Mouse (Mus musculus) liver, embryonic 12.5 days (tissue): ENCODE data around the gene Ddx55. TPM values are rescaled to one million over a fixed set of nuclear protein-coding genes. Genes with fewer than 3 reads are reported as not detected.

ENCODE experiments used
- ATAC-seq: fragments of 200-750 bp; cut with Nextera tagmentation; 2 replicates; pipeline ENCODE4 v1.8.0; 2017; ENCODE audit warnings: moderate number of reproducible peaks, mild to moderate bottlenecking, moderate library complexity
- H3K27ac ChIP-seq: fragments of 300-500 bp; sonication (generic); 2 replicates; pipeline ENCODE4 v1.5.1; 2016; ENCODE audit warnings: mild to moderate bottlenecking
- H3K27me3 ChIP-seq: fragments of 300-500 bp; sonication (generic); replicated peaks from 2 replicates; pipeline ENCODE4 v1.6.1; 2016; ENCODE audit warnings: mild to moderate bottlenecking, moderate library complexity
- H3K36me3 ChIP-seq: fragments of 300-500 bp; sonication (generic); 2 replicates; pipeline ENCODE4 v1.6.1; 2016; ENCODE audit warnings: mild to moderate bottlenecking, moderate library complexity
- H3K4me1 ChIP-seq: fragments of 300-500 bp; sonication (generic); 2 replicates; pipeline ENCODE4 v1.6.1; 2016
- H3K4me2 ChIP-seq: fragments of 300-500 bp; sonication (generic); 2 replicates; pipeline ENCODE4 v1.6.1; 2016; ENCODE audit warnings: mild to moderate bottlenecking, moderate library complexity
- H3K4me3 ChIP-seq: fragments of 300-500 bp; sonication (generic); 2 replicates; pipeline ENCODE4 v1.5.1; 2016; ENCODE audit warnings: mild to moderate bottlenecking, moderate library complexity
- H3K9ac ChIP-seq: fragments of 300-500 bp; sonication (generic); 2 replicates; pipeline ENCODE4 v1.6.1; 2016; ENCODE audit warnings: mild to moderate bottlenecking, moderate library complexity
- H3K9me3 ChIP-seq: fragments of 300-500 bp; sonication (generic); replicated peaks from 2 replicates; pipeline ENCODE4 v1.6.1; 2016; ENCODE audit warnings: mild to moderate bottlenecking, moderate library complexity
- WGBS: fragments of 180-500 bp; shearing (Covaris S2); methylation state at CpG from one replicate; pipeline ENCODE4 v1.1.7; 2016; ENCODE audit not compliant: insufficient replicate concordance; 5-methylcytosine and 5-hydroxymethylcytosine counted together
- polyA plus RNA-seq: library from polyadenylated mRNA; unstranded; fragments of >200 nt; fragmentation: Nextera tagmentation; extraction: Ambion mirVana; gene quantifications from 2 replicates; pipeline ENCODE4 v1.2.1, GENCODE M21; 2016

Ddx55 gene
- polyA plus RNA-seq, 1 experiment from 2014 or later: 12.4 TPM

- no peak for ATAC-seq
- Histone ChIP-seq H3K9ac (no peak overlapping the region), H3K27me3 (peaks cover 54% of the 10 kb centered on the region), H3K4me1 (peaks cover 41% of the 10 kb centered on the region), H3K36me3 (peaks cover 3% of the 10 kb centered on the region; the same call in 1 of the 2 replicates), H3K4me2 (peak overlapping the region; percentile 90; the same call in 1 of the 2 replicates), H3K9me3 (no peaks in the 10 kb centered on the region), H3K4me3 (no peak overlapping the region), H3K27ac (no peak overlapping the region)
- WGBS: 71% methylated on average over 4 of the region's 4 CpGs
Measured at GRCm38 (mm10) chr5:124528351-124528750, 24.3 kb upstream of the Ddx55 start.

- H3K27ac ChIP-seq: no peak overlapping the region
- peak overlapping the region; percentile 90 for H3K4me2 ChIP-seq
- H3K4me1 ChIP-seq: peaks cover 41% of the 10 kb centered on the region
- no peak overlapping the region for H3K9ac ChIP-seq
- H3K4me3 ChIP-seq: no peak overlapping the region
- H3K27me3 ChIP-seq: peaks cover 58% of the 10 kb centered on the region
- WGBS: 49% methylated on average over 9 of the region's 9 CpGs
- H3K36me3 ChIP-seq: peaks cover under 1% of the 10 kb centered on the region; the same call in 1 of the 2 replicates
- ATAC-seq: no peak
- no peaks in the 10 kb centered on the region for H3K9me3 ChIP-seq
Measured at GRCm38 (mm10) chr5:124528791-124529190, 23.9 kb upstream of the Ddx55 start.

GRCm38 (mm10) chr5:124529191-124529651 is 23.4 kb upstream of the Ddx55 start:
- Histone ChIP-seq H3K27me3 (peaks cover 58% of the 10 kb centered on the region), H3K9me3 (no peaks in the 10 kb centered on the region), H3K4me3 (no peak overlapping the region), H3K9ac (no peak overlapping the region), H3K27ac (0 out of 2 replicates have a peak overlapping the region, but pooled peaks have one; percentile 2), H3K4me1 (peaks cover 41% of the 10 kb centered on the region), H3K4me2 (peak overlapping the region; percentile 90), H3K36me3 (no peaks in the 10 kb centered on the region)
- 17% methylated on average over 8 of the region's 8 CpGs for WGBS
- ATAC-seq: no peak

GRCm38 (mm10) chr5:124529697-124530096 is 23.0 kb upstream of the Ddx55 start:
- 20% methylated on average over 8 of the region's 8 CpGs for WGBS
- Histone ChIP-seq H3K9me3 (no peaks in the 10 kb centered on the region), H3K4me2 (peak overlapping the region; percentile 90), H3K36me3 (no peaks in the 10 kb centered on the region), H3K9ac (no peak overlapping the region), H3K4me1 (peaks cover 45% of the 10 kb centered on the region), H3K4me3 (peak overlapping the region; percentile 66; the same call in 1 of the 2 replicates), H3K27me3 (peaks cover 58% of the 10 kb centered on the region), H3K27ac (no peak overlapping the region)
- ATAC-seq: no peak

- H3K4me1 ChIP-seq: peaks cover 54% of the 10 kb centered on the region
- peak within 1 kb of the TSS; percentile 90 for H3K4me2 ChIP-seq
- WGBS: 1% methylated on average over 89 of the region's 96 CpGs
- no peaks in the 10 kb centered on the region for H3K36me3 ChIP-seq
- H3K4me3 ChIP-seq: peak within 1 kb of the TSS; percentile 66
- peak within 1 kb of the TSS; percentile 65 for H3K9ac ChIP-seq
- H3K9me3 ChIP-seq: no peaks in the 10 kb centered on the region
- H3K27ac ChIP-seq: peak within 1 kb of the TSS; percentile 52
- peaks cover 58% of the 10 kb centered on the region for H3K27me3 ChIP-seq
- peak; percentile 55 for ATAC-seq
Measured at GRCm38 (mm10) chr5:124530655-124531582, 21.7 kb upstream of the Ddx55 start, which contains the start of gene Rilpl1. Rilpl1 (minus strand) TSS chr5:124531391.

- Histone ChIP-seq H3K27me3 (peaks cover 60% of the 10 kb centered on the region), H3K27ac (peak overlapping the region; percentile 52), H3K9me3 (no peaks in the 10 kb centered on the region), H3K4me2 (peak overlapping the region; percentile 90), H3K4me1 (peaks cover 55% of the 10 kb centered on the region), H3K4me3 (peak overlapping the region; percentile 66), H3K9ac (peak overlapping the region; percentile 65), H3K36me3 (no peaks in the 10 kb centered on the region)
- ATAC-seq: no peak; the same call in 1 of the 2 replicates
- WGBS: 17% methylated on average over 14 of the region's 14 CpGs
Measured at GRCm38 (mm10) chr5:124531583-124531930, 21.1 kb upstream of the Ddx55 start.

GRCm38 (mm10) chr5:124532451-124532850 is 20.2 kb upstream of the Ddx55 start:
- ATAC-seq: 0 out of 2 replicates have a peak, but pooled peaks have one; percentile 27
- Histone ChIP-seq H3K27me3 (peaks cover 66% of the 10 kb centered on the region), H3K4me3 (no peak overlapping the region), H3K9ac (no peak overlapping the region), H3K36me3 (no peaks in the 10 kb centered on the region), H3K4me2 (no peak overlapping the region), H3K4me1 (peaks cover 62% of the 10 kb centered on the region), H3K9me3 (no peaks in the 10 kb centered on the region), H3K27ac (0 out of 2 replicates have a peak overlapping the region, but pooled peaks have one; percentile 37)
- 17% methylated on average over 7 of the region's 7 CpGs for WGBS

GRCm38 (mm10) chr5:124535016-124535415 is 17.6 kb upstream of the Ddx55 start:
- no peak; the same call in 1 of the 2 replicates for ATAC-seq
- H3K27ac ChIP-seq: no peak overlapping the region

GRCm38 (mm10) chr5:124536776-124537175 is 15.9 kb upstream of the Ddx55 start:
- Histone ChIP-seq H3K4me2 (peak overlapping the region; percentile 47), H3K4me3 (peak overlapping the region; percentile 8; the same call in 1 of the 2 replicates), H3K4me1 (peaks cover 32% of the 10 kb centered on the region), H3K9ac (peak overlapping the region; percentile 48; the same call in 1 of the 2 replicates), H3K9me3 (no peaks in the 10 kb centered on the region), H3K27me3 (peaks cover 27% of the 10 kb centered on the region), H3K36me3 (no peaks in the 10 kb centered on the region), H3K27ac (no peak overlapping the region)
- 8% methylated on average over 17 of the region's 17 CpGs for WGBS
- no peak for ATAC-seq

More at GRCm38 (mm10) chr5:124535016-124535415, 17.6 kb upstream of the Ddx55 start:
- Histone ChIP-seq H3K36me3 (no peaks in the 10 kb centered on the region), H3K4me2 (no peak overlapping the region), H3K4me1 (peaks cover 47% of the 10 kb centered on the region), H3K9me3 (no peaks in the 10 kb centered on the region), H3K27me3 (peaks cover 45% of the 10 kb centered on the region), H3K4me3 (no peak overlapping the region), H3K9ac (no peak overlapping the region)
- WGBS: 40% methylated on average over 5 of the region's 5 CpGs

- Histone ChIP-seq H3K27me3 (0 out of 2 replicates have a peak, but pooled peaks cover 8% of the 10 kb centered on the region), H3K27ac (peak overlapping the region; percentile 30; the same call in 1 of the 2 replicates), H3K36me3 (peaks cover 19% of the 10 kb centered on the region), H3K4me3 (no peak overlapping the region), H3K4me1 (peaks cover 35% of the 10 kb centered on the region), H3K9me3 (no peaks in the 10 kb centered on the region), H3K9ac (no peak overlapping the region), H3K4me2 (no peak overlapping the region)
- no peak for ATAC-seq
- 70% methylated on average over 16 of the region's 16 CpGs for WGBS
Measured at GRCm38 (mm10) chr5:124538813-124539792, 13.6 kb upstream of the Ddx55 start.

- Histone ChIP-seq H3K36me3 (peaks cover 27% of the 10 kb centered on the region), H3K4me3 (peak overlapping the region; percentile 83), H3K4me1 (peaks cover 33% of the 10 kb centered on the region), H3K4me2 (peak overlapping the region; percentile 63), H3K9me3 (no peaks in the 10 kb centered on the region), H3K27ac (peak overlapping the region; percentile 77), H3K27me3 (0 out of 2 replicates have a peak, but pooled peaks cover 8% of the 10 kb centered on the region), H3K9ac (peak overlapping the region; percentile 96; the same call in 1 of the 2 replicates)
- 69% methylated on average over 4 of the region's 4 CpGs for WGBS
- ATAC-seq: no peak
Measured at GRCm38 (mm10) chr5:124539905-124540304, 12.8 kb upstream of the Ddx55 start.
